Mouse (Mus musculus) monocyte, adult 59 days (primary cell): ENCODE data around the gene Rnf20. TPM values are rescaled to one million over a fixed set of nuclear protein-coding genes. Genes with fewer than 3 reads are reported as not detected.

Source experiments
- total RNA-seq, 2 experiments: library from RNA; stranded (reverse); gene quantifications; one replicate each; pipeline ENCODE4 v1.2.4; 2023

The Rnf20 gene
- 10 to 100 TPM; 76.3 to 77.0 TPM for total RNA-seq

DNA sequence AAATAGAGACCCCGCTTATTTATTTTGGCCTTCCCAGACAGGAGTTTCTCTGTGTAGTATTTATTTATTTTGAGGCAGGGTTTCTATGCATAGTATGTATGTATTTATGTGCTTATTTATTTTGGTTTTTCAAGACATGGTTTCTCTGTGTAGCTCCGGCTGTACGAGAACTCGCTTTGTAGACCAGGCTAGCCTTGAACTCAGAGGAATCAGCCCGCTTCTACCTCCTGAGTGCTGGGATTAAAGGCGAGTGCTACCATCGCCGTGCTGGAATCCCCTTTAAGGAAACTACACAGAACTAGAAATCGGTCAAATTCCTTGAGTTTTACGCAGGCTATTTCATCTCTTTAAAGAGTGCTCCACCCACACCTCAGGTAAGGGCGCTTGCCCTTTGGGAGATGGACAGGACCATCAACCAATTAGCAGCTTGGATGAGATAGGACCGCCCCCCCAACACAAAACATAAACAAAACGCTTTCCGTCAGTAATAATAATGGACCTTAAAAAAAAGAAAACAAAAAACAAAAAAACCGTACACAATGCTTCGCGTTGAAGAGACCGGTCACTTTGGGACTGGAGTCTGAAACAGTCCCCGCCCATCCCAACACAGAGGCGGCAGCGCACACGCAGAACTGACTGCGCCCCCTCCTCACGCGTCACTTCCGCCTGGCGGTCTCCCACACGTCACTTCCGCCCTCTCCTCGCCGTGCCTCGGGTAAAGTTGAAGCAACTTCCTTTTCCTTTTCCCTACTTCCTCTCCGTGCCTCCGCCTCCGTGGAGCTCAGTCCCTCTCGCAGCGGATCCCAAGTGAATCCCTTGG, at the start of gene Rnf20:
Gene Rnf20 (plus strand): TSS at position 688 of the 820 bp plus-strand sequence.

DNA sequence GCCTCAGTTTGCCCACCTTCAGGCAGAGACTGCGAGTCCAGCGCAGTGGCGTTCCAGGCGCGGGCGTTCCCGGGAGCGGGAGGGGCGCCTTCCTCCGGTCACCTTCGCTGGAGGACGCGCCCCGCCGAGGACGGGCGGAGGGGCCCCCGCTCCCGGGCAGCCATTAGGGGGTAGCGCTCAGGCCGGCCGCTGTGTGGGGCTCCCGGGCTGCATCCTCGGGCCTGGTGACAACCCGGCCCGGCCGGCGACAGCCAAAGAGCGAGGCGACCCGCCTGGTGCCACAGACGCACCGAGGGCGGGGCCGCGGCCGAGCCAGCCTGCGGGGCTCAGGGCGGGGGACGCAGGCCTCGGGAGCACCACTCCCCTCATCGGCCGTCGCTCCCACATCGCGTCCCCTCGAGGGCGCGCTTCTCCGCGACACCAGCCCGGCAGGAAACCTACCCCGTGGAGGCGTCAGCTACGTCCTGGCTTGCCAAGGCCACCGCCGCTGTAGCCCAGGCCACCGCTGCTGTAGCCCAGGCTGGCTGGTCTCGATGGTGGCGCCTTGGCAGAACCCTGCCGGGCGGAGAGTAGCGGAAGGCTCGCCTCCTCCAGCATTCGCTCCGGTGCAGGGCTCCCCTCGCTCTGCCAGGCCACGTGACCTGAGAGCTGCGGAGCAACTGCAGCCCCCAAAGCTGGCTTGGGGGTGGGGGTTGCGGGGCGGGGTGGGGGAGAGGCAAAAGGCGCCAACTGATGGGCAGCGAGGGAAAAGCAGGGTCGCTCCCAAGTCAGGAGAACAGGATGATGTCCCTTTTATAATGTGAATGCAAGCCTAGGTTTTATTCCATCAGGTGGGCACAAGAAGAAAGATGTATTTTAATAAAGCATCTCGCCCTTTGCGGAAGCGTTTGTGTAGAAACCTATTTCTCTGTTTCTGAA, 34.4 kb upstream of the Rnf20 start, which contains the start of gene Tmem246:
Gene Tmem246 (minus strand): TSS at position 694 of the 918 bp plus-strand sequence.

DNA sequence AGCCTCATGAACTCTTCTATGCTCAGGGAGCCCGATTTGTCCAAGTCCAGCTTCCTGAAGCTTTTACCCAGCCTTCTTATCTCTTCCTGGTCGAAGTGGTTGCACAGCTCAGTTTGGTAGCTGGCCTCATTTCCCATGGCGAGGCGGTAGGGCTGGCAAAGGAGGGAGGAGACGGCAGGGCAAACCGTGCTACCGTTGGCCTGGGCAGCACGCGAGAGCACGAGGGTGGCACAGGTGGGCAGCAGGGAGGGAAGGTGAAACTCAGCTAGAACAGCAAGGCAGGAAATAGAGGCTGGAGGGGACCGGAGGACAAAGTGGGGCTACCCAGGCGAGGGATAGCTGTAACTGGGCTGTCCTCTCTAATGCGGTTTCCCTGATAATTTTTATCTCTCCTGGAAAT, 50.0 kb downstream of the Rnf20 start, which contains the start of gene Ppp3r2:
Gene Ppp3r2 (minus strand): TSS at position 213 of the 400 bp plus-strand sequence.

Other genes with a start within 250 kb of the Rnf20 start
- gene Acnat2, start 223.9 kb upstream of the Rnf20 start, total RNA-seq, result not detected
- gene Acnat1, start 158.1 kb upstream of the Rnf20 start, total RNA-seq, result not detected
- gene Baat, start 125.4 kb upstream of the Rnf20 start, total RNA-seq, result not detected
- 1 to 10 TPM; 8.3 to 9.6 TPM for gene Mrpl50, start 110.9 kb upstream of the Rnf20 start, total RNA-seq
- 1 to 10 TPM; 1.0 to 3.0 TPM for gene Zfp189, start 110.8 kb upstream of the Rnf20 start, total RNA-seq
- not detected for gene Aldob, start 82.5 kb upstream of the Rnf20 start, total RNA-seq
- gene Tmem246, start 34.1 kb upstream of the Rnf20 start, total RNA-seq, result not detected
- not detected for gene Ppp3r2, start 50.0 kb downstream of the Rnf20 start, total RNA-seq
- gene Grin3a, start 213.7 kb downstream of the Rnf20 start, total RNA-seq, result not detected